Mouse (Mus musculus) neural tube, embryonic 12.5 days (tissue): ENCODE measurements around the gene Fam71e2. TPM values are rescaled to one million over a fixed set of nuclear protein-coding genes. Genes with fewer than 3 reads are reported as not detected.

Experiments used
- ATAC-seq: fragments of 200-750 bp; cut with Nextera tagmentation; 2 replicates; pipeline ENCODE4 v1.8.0; 2017; ENCODE audit warnings: low read depth, mild to moderate bottlenecking, moderate TSS enrichment, moderate library complexity; ENCODE audit not compliant: low FRiP score
- H3K27ac ChIP-seq: fragments of 300-500 bp; sonication (generic); 2 replicates; pipeline ENCODE4 v1.5.1; 2016
- H3K27me3 ChIP-seq: fragments of 300-500 bp; sonication (generic); replicated peaks from 2 replicates; pipeline ENCODE4 v1.6.1; 2016; ENCODE audit warnings: mild to moderate bottlenecking
- H3K36me3 ChIP-seq: fragments of 300-500 bp; sonication (generic); 2 replicates; pipeline ENCODE4 v1.6.1; 2016; ENCODE audit warnings: mild to moderate bottlenecking
- H3K4me1 ChIP-seq: fragments of 300-500 bp; sonication (generic); 2 replicates; pipeline ENCODE4 v1.6.1; 2016
- H3K4me2 ChIP-seq: fragments of 300-500 bp; sonication (generic); replicated peaks from 2 replicates; pipeline ENCODE4 v1.6.1; 2016; ENCODE audit warnings: mild to moderate bottlenecking
- H3K4me3 ChIP-seq: fragments of 300-500 bp; sonication (generic); 2 replicates; pipeline ENCODE4 v1.5.1; 2016
- H3K9ac ChIP-seq: fragments of 300-500 bp; sonication (generic); 2 replicates; pipeline ENCODE4 v1.6.1; 2016; ENCODE audit warnings: mild to moderate bottlenecking
- H3K9me3 ChIP-seq: fragments of 300-500 bp; sonication (generic); 2 replicates; pipeline ENCODE4 v1.6.1; 2016; ENCODE audit warnings: mild to moderate bottlenecking
- WGBS: fragments of 180-500 bp; shearing (Covaris S2); methylation state at CpG from one replicate; pipeline ENCODE4 v1.1.7; 2016; 5-methylcytosine and 5-hydroxymethylcytosine counted together
- polyA plus RNA-seq: library from polyadenylated mRNA; unstranded; fragments of >200 nt; fragmentation: Nextera tagmentation; extraction: Ambion mirVana; gene quantifications from 2 replicates; pipeline ENCODE4 v1.2.1, GENCODE M21; 2016

Gene Fam71e2
- polyA plus RNA-seq, 1 experiment from 2014 or later = not detected

DNA sequence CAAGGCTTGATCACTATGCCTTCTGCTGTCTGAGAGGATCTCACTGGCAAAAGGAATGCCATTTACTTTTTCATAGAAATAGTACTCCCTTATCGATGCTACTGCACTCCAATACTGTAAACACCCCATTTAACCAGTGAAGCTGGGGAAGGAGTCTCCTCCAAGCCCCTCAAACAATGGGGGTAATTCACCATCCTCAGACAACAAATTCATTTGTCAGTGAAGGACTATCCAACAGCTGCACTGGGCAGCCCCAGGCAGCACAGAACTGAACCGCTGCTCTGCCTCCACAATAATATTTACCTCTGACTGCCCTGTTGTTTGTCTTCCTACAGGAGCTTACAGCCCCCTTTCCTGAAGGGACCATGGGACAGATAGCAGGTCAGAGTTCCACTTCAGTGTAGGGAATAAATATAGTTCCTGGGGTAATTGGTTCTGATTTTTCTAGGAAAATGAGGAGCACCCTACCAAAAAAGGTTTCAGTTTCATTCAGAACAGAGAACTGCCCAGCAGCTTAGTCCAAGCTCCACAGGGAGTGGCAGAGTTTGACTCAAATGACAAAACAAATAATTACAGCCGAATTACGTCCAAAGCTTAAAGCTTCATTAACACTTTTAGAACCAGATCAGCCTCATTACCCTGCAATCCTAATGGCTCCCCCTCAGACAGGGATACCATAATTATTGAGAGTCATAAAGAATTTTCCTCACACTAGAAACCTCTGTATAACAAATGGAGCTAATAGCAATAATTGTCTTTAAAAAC lies 6.0 kb downstream of the Fam71e2 start:
- 0 out of 2 replicates have a peak overlapping the region, but pooled peaks have one; percentile 1 for H3K4me2 ChIP-seq
- no peak overlapping the region for H3K9ac ChIP-seq
- WGBS = 15% methylated on average over 4 of the region's 4 CpGs
- H3K9me3 ChIP-seq = no peaks in the 10 kb centered on the region
- no peak overlapping the region for H3K4me3 ChIP-seq
- H3K27ac ChIP-seq = no peak overlapping the region
- ATAC-seq = no peak
- no peaks in the 10 kb centered on the region for H3K36me3 ChIP-seq
- peaks cover 8% of the 10 kb centered on the region for H3K4me1 ChIP-seq
- no peaks in the 10 kb centered on the region for H3K27me3 ChIP-seq

DNA sequence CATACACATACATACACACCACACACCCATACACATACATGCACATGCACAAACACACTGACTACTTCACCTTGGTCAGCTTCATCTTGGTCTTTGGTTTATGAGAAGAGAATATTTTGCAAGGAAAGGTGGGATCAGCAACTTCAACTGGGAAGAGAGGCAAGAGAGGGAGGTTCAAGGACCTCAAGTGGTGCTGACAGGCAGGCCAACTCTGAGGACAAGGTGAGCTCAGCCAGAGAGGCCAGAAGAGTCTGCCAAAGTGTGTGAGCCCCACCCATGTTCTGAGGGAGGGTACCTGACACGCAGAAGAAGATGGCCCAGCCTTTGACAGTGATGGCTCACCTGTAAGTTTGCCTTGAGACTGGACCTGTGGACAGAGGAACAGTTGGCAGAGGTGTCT lies 11.4 kb downstream of the Fam71e2 start:
- Histone ChIP-seq H3K36me3 (no peaks in the 10 kb centered on the region), H3K9me3 (no peaks in the 10 kb centered on the region), H3K4me3 (no peak overlapping the region), H3K4me2 (no peak overlapping the region), H3K4me1 (peaks cover under 1% of the 10 kb centered on the region; the same call in 1 of the 2 replicates), H3K27ac (no peak overlapping the region), H3K27me3 (no peaks in the 10 kb centered on the region), H3K9ac (no peak overlapping the region)
- ATAC-seq = no peak
- WGBS = 31% methylated on average over 1 of the region's 1 CpGs

DNA sequence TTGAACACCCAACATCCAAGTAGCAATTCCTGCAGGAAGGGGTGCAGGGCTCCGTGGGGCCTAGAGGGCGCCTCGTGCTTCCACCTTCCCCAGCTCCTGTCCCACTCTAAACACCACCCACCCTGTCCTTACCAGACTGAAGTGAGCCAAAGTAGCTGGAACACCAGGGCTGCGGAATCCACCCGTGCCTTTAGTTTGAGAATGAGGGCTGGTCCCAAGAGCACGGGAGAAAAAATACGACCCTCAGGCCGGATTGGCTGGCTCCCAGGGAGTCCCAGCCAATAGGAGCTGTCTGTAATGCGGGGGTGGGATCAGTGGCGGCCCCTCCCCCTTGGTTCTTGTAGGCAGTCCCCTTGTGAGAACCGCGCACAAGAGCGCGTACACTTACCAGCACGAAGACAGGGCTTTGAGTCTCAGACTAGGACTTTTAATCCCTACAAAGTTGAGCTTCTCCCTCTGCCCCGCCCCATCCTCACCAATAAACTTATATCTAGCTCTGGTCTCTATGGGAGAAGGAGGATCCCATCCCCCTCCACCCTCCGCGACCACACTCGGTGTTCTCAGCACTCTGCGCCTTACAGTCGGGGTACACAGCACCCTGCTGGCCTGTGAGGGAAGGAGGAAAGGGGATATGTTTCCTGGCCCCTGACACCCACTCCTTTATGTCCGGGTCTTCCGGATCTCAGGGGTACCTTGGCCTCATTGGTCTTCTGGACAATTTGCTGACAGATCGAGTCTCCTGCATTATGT lies 18.1 kb downstream of the Fam71e2 start, which contains the start of gene Cox6b2:
Gene Cox6b2, minus strand, starts transcription at position 274 of the 750 bp plus-strand sequence.
- Histone ChIP-seq H3K36me3 (peaks cover 4% of the 10 kb centered on the region; the same call in 1 of the 2 replicates), H3K27me3 (0 out of 2 replicates have a peak, but pooled peaks cover 4% of the 10 kb centered on the region), H3K9ac (0 out of 2 replicates have a peak within 1 kb of the TSS, but pooled peaks have one; percentile 26), H3K27ac (no peak within 1 kb of the TSS), H3K4me1 (peaks cover 20% of the 10 kb centered on the region), H3K4me3 (peak within 1 kb of the TSS; percentile 33), H3K9me3 (no peaks in the 10 kb centered on the region), H3K4me2 (peak within 1 kb of the TSS; percentile 57)
- 3% methylated on average over 24 of the region's 24 CpGs for WGBS
- ATAC-seq = peak; percentile 96

DNA sequence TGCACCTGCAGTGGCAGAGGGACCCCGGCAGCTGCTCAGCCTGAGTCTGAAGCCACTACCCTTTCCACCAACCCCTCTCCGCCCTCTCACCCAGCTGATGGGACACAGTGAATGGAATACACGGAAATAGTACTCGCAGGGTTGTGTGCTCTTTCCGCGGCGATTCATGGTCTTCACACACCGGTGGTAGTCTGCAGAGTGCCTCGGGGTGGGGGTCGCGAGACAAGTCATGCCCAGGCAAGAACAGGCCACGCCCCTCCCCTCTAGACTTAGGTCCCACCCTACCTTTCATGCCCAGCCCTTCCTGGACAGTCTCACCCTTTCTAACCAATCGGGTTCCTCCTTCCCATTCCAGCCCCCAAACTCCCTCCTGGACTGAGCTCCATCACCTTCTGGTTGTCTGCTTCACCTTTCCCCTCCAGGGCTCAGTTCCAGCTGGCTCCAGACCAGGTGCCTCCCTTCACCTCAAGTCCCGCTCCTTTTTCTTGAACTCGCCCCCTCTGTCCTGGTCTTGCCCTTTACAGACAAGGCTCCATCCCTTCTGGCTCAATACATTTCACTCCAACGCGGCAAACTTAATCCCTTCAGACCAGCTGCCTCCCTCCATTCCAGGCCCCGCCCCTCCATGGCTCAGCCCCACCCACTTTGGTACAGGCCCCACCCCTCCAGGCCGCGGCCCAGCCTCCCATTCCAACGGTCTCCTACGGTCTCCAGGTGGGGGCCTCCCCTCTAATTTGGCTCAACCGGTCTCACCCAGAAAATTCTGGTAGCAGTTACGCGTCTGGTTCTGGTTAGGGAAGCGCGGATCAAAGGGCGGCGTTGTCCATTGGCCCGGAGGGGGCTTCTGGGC lies 18.9 kb downstream of the Fam71e2 start:
- Histone ChIP-seq H3K9ac (0 out of 2 replicates have a peak overlapping the region, but pooled peaks have one; percentile 21), H3K36me3 (peaks cover 4% of the 10 kb centered on the region), H3K27me3 (0 out of 2 replicates have a peak, but pooled peaks cover 4% of the 10 kb centered on the region), H3K4me3 (peak overlapping the region; percentile 33), H3K4me2 (peak overlapping the region; percentile 57), H3K4me1 (peaks cover 20% of the 10 kb centered on the region), H3K9me3 (no peaks in the 10 kb centered on the region), H3K27ac (no peak overlapping the region)
- 3% methylated on average over 30 of the region's 30 CpGs for WGBS
- peak; percentile 74 for ATAC-seq

DNA sequence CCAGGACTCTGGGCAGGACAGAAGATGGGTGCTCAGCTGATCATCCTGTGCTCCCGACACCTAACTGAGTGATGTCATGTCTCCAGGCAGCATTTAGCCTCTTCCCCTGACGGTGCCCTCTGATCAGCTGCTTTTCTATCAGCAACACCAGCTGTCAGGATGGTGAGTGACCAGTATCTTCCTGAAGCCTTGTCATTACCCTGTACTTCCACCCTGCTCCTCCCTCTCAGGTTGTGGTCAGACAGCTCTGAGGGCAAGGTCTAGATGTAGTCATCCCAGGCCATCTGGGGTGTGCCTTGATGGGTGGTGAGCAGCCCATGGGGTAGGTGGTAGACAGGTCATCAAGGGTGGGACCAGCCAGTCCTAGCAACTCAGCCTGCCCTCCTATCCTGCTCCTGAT lies 21.9 kb downstream of the Fam71e2 start:
- 0 out of 2 replicates have a peak, but pooled peaks cover 4% of the 10 kb centered on the region for H3K27me3 ChIP-seq
- 87% methylated on average over 2 of the region's 2 CpGs for WGBS
- ATAC-seq = no peak
- H3K4me1 ChIP-seq = peaks cover 20% of the 10 kb centered on the region
- H3K4me2 ChIP-seq = no peak overlapping the region
- no peak overlapping the region for H3K9ac ChIP-seq
- no peak overlapping the region for H3K27ac ChIP-seq
- H3K9me3 ChIP-seq = no peaks in the 10 kb centered on the region
- no peak overlapping the region for H3K4me3 ChIP-seq
- peaks cover 27% of the 10 kb centered on the region for H3K36me3 ChIP-seq

DNA sequence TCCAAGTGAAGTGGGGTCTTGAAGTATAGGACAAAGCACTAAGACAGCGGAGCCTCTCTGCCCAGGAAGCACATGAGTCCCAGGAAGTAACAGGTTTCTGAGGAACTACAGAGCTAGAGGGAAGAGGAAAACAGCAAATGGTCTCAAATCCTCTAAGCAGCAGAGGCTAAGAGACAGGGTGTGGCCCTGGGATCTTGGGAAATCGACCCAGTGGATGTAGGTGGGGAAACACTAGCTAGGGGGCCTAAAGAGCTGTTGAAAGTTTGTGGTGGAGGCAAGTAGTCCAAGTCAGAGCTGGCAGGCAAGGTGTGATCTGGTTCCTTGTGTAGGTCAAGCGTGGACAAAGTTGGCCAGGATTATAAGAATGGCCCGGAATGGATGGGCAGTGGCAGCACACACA lies 22.8 kb downstream of the Fam71e2 start:
- no peaks in the 10 kb centered on the region for H3K9me3 ChIP-seq
- no peak overlapping the region for H3K27ac ChIP-seq
- H3K36me3 ChIP-seq = peaks cover 28% of the 10 kb centered on the region
- H3K4me1 ChIP-seq = peaks cover 20% of the 10 kb centered on the region
- no peak overlapping the region for H3K4me2 ChIP-seq
- H3K4me3 ChIP-seq = no peak overlapping the region
- 0 out of 2 replicates have a peak, but pooled peaks cover 4% of the 10 kb centered on the region for H3K27me3 ChIP-seq
- H3K9ac ChIP-seq = no peak overlapping the region
- ATAC-seq = no peak
- WGBS = 79% methylated on average over 4 of the region's 4 CpGs

DNA sequence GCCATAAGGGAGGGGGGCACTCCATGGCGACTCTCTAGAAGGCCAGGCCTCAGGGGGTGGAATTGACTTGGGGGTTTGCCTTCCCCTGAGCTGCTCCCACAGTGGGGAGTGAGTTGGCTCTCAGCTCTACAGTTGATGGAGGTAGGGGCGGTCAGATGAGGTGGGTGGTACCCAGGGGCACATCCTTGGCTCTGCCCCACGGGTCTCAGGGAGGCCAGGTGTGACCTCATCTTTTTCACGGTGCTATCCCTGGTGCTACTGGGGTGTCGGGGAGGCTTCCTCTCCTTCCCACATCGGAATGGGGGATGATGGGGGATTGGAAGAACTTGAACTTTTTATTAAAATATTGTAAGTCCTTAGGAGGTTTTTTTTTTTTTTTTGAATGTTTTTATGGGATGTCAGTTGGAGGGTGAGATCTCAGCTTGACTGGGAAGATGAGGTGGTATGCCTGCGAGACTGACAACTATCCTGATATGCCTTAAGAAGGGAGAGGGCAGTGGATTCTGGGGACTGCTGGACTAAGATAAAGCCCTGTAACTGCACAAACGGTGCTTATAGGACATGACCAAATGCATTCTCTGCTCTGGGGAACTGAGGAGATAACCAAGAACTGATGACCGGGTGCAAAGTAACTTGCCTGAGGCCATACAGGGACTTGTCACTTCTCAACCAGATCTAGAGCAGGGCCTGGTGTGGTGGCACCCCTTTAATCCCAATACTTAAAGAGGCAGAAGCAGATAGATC lies 23.8 kb downstream of the Fam71e2 start:
- H3K4me2 ChIP-seq = no peak overlapping the region

DNA sequence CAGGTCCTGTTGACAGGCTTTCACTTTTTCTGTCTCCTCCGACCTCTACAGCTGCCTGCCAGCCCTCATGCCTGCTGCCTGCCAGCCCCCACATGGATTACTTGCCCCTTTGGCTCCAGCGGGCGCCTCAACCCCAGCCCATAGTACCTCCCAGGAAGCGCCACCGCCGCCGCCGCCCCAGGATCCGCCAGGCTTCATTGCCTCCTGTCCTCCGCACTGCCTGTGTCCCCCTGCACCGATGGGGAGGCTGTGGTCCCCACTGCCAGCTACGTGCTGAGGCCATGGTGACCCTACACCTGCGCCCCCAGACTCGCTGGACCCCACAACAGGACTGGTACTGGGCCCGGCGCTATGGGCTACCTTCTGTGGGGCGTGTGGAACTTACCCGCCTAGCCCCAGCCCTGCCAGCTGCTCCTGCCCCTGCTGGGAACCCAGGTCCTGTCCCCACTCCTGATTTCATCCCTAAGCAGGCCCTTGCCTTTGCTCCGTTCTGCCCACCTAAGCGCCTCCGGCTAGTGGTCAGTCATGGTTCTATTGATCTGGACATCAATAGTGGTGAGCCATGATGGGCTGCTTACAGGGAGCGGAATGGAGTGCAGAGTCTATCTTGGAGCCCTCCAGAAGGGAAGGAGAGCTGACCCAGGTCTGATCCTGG lies 24.6 kb downstream of the Fam71e2 start:
- 88% methylated on average over 22 of the region's 22 CpGs for WGBS
- no peak overlapping the region for H3K9ac ChIP-seq
- no peak overlapping the region for H3K4me2 ChIP-seq
- no peaks in the 10 kb centered on the region for H3K9me3 ChIP-seq
- no peak for ATAC-seq
- H3K27me3 ChIP-seq = no peaks in the 10 kb centered on the region
- H3K4me1 ChIP-seq = peaks cover 17% of the 10 kb centered on the region
- no peak overlapping the region for H3K27ac ChIP-seq
- H3K4me3 ChIP-seq = no peak overlapping the region
- peaks cover 36% of the 10 kb centered on the region for H3K36me3 ChIP-seq

More for the DNA sequence above, 23.8 kb downstream of the Fam71e2 start:
- Histone ChIP-seq H3K9me3 (no peaks in the 10 kb centered on the region), H3K4me1 (peaks cover 17% of the 10 kb centered on the region), H3K9ac (no peak overlapping the region), H3K36me3 (peaks cover 36% of the 10 kb centered on the region), H3K27ac (no peak overlapping the region), H3K4me3 (no peak overlapping the region), H3K27me3 (0 out of 2 replicates have a peak, but pooled peaks cover 4% of the 10 kb centered on the region)
- no peak for ATAC-seq
- 77% methylated on average over 9 of the region's 9 CpGs for WGBS

DNA sequence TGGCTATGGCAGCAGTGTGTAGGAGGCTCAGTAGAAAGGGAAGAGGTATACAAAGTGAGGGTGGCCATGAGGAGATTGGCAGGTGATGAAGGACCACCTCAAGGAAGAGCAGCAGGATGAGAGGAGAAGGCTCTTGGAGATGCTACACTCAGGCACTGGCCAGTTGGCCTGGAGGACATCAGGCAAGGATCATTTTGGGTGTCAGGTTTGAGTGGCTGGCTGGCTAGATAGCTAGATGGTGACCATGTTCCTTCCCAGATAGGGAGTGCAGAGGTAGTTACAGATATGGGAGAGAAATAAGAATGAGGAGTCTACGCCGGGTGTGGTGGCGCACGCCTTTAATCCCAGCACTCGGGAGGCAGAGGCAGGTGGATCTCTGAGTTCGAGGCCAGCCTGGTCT lies 26.2 kb downstream of the Fam71e2 start:
- ATAC-seq = no peak
- no peak overlapping the region for H3K9ac ChIP-seq
- H3K36me3 ChIP-seq = peaks cover 36% of the 10 kb centered on the region
- H3K27ac ChIP-seq = no peak overlapping the region
- no peaks in the 10 kb centered on the region for H3K27me3 ChIP-seq
- H3K4me1 ChIP-seq = peaks cover 25% of the 10 kb centered on the region
- no peak overlapping the region for H3K4me2 ChIP-seq
- H3K4me3 ChIP-seq = no peak overlapping the region
- H3K9me3 ChIP-seq = no peaks in the 10 kb centered on the region
- 95% methylated on average over 6 of the region's 6 CpGs for WGBS

DNA sequence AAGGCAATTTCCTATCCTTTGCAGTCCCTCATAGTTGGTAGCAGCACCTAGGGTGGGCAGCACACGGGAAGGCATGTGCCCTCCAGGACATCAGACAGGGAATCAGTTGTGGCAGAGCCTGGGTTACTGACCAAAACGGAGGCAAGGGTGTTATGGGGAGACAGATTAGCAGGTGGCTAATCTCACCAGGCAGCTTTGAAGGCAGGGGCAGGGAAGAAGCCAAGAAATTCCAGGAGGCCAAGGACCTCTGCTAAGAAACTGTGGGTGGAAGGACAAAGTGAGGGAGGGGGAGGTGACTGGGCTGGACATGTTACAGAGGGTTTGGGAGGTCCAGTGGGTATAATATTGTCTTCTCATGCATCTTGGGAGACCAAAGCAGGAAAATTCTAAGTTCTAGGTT lies 27.7 kb downstream of the Fam71e2 start:
- no peak for ATAC-seq
- no peak overlapping the region for H3K27ac ChIP-seq
- H3K4me3 ChIP-seq = no peak overlapping the region
- WGBS = 75% methylated on average over 2 of the region's 2 CpGs
- peaks cover 31% of the 10 kb centered on the region for H3K36me3 ChIP-seq
- no peaks in the 10 kb centered on the region for H3K27me3 ChIP-seq
- H3K9ac ChIP-seq = no peak overlapping the region
- H3K4me2 ChIP-seq = 0 out of 2 replicates have a peak overlapping the region, but pooled peaks have one; percentile 86
- peaks cover 31% of the 10 kb centered on the region for H3K4me1 ChIP-seq
- H3K9me3 ChIP-seq = no peaks in the 10 kb centered on the region

DNA sequence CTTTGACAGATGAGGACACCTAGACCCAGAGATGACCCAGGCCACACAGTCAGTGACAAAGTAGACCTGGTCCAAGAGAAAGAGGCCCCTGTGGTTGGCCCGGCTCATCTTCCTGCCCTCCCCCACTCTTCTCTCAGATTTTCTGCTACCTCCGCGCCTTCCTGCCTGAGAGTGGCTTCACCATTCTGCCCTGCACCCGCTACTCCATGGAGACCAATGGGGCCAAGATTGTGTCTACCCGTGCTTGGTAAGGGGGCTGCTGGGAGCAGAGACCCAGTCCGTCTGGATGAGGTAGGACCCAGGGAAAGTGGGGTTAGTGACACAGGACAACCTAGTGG lies 28.7 kb downstream of the Fam71e2 start:
- WGBS = 89% methylated on average over 6 of the region's 6 CpGs
- Histone ChIP-seq H3K4me1 (peaks cover 31% of the 10 kb centered on the region), H3K4me2 (peak overlapping the region; percentile 86)

More for the DNA sequence above, 28.7 kb downstream of the Fam71e2 start:
- H3K27me3 ChIP-seq = no peaks in the 10 kb centered on the region
- H3K27ac ChIP-seq = no peak overlapping the region
- peaks cover 31% of the 10 kb centered on the region for H3K36me3 ChIP-seq
- no peaks in the 10 kb centered on the region for H3K9me3 ChIP-seq
- 0 out of 2 replicates have a peak overlapping the region, but pooled peaks have one; percentile 21 for H3K9ac ChIP-seq
- ATAC-seq = no peak
- H3K4me3 ChIP-seq = no peak overlapping the region
